15 mouse cellular contexts compared by ENCODE assay signal in the genomic region with DNA sequence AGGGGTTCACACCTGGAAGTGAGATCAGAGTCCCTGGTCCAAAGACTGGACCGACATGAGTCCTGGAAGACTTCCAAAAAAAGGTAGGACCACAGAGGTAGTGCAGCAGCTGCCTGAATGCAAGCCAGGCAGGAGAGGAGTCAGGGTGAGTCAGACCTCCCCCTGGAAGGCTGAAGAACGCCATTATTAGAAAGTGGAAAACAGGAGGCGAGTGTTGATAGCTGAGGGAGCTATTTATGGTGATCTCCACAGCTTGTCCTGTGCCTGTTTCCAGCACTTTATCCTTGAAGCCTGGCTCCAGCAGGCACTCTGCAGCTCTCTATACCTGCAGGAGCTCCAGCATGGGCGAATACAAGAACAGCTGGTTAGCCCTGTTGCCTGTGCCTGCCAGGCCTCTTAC. TPM values are rescaled to one million over a fixed set of nuclear protein-coding genes. Genes with fewer than 3 reads are reported as not detected.
DNase-seq lines count a peak whose midpoint lies in the region; ATAC-seq and TF ChIP-seq lines count a peak whose summit lies in the region.
"Had no signal": no experiment of that assay in that cellular context is flagged by ENCODE, and none has a peak within 500 bp of the region (broad histone marks: within the 10 kb centered on the region; RNA-seq: fewer than 3 reads in every experiment).

No protein-coding gene starts in this region.

- 61% methylated on average over 4 of the region's 4 CpGs for WGBS in liver, postnatal 0 days (ENCODE audit: insufficient replicate concordance)
- 69% methylated on average over 4 of the region's 4 CpGs for WGBS in liver, embryonic 11.5 days
- WGBS in heart, embryonic 11.5 days (ENCODE audit: insufficient replicate concordance), result 22% methylated on average over 4 of the region's 4 CpGs
- 31% methylated on average over 4 of the region's 4 CpGs for WGBS in olfactory bulb, adult 2 months

- H3K27ac ChIP-seq in liver, postnatal 0 days (ENCODE audit: low read depth), result 0 out of 2 replicates have a peak overlapping the region, but pooled peaks have one; percentile 11
- no peak overlapping the region for H3K27ac ChIP-seq in liver, embryonic 11.5 days (ENCODE audit: low read depth, low read length)
- peak overlapping the region; percentile 85 for H3K27ac ChIP-seq in heart, embryonic 11.5 days (ENCODE audit: low read depth, low read length)
- peak overlapping the region; percentile 89 for H3K27ac ChIP-seq in olfactory bulb, adult 2 months (ENCODE audit: insufficient read depth, low read depth, low read length)
- H3K27ac ChIP-seq: limb, embryonic 10.5 days; liver, embryonic 15.5 days; midbrain, embryonic 15.5 days; neural tube, embryonic 13.5 days had no signal

- peak; percentile 39; the same call in 1 of the 2 replicates for ATAC-seq in frontal cortex, adult (ENCODE audit: low TSS enrichment)
- ATAC-seq in liver, postnatal 0 days, result no peak
- ATAC-seq in liver, embryonic 11.5 days (replicated peaks; ENCODE audit: low FRiP score), result no peak
- no peak; the same call in 1 of the 2 replicates for ATAC-seq in heart, embryonic 11.5 days (replicated peaks; ENCODE audit: insufficient number of reproducible peaks, low FRiP score, low TSS enrichment)
- ATAC-seq: midbrain, embryonic 15.5 days had no signal

- no peak overlapping the region for H3K9ac ChIP-seq in liver, postnatal 0 days (replicated peaks)
- H3K9ac ChIP-seq in liver, embryonic 11.5 days (ENCODE audit: low read depth, low read length), result no peak overlapping the region
- H3K9ac ChIP-seq in heart, embryonic 11.5 days (ENCODE audit: low read depth, low read length), result peak overlapping the region; percentile 50
- H3K9ac ChIP-seq: liver, embryonic 15.5 days; midbrain, embryonic 15.5 days; neural tube, embryonic 13.5 days had no signal

- no peaks in the 10 kb centered on the region for H3K9me3 ChIP-seq in liver, postnatal 0 days (ENCODE audit: low read length)
- H3K9me3 ChIP-seq in liver, embryonic 11.5 days (ENCODE audit: control insufficient read depth, low read length), result no peaks in the 10 kb centered on the region
- H3K9me3 ChIP-seq in heart, embryonic 11.5 days (replicated peaks; ENCODE audit: control insufficient read depth, low read length), result no peaks in the 10 kb centered on the region
- H3K9me3 ChIP-seq: G1E; limb, embryonic 10.5 days; liver, embryonic 15.5 days; midbrain, embryonic 15.5 days; neural tube, embryonic 13.5 days had no signal

- TF ChIP-seq EP300 in liver, postnatal 0 days (IDR thresholded peaks at IDR 0.05; ENCODE audit: low read depth), result no peak

- no peak for TF ChIP-seq CTCF in liver, postnatal 0 days (IDR thresholded peaks at IDR 0.05; ENCODE audit: low read depth)
- no peak for TF ChIP-seq CTCF in olfactory bulb, adult 2 months (IDR thresholded peaks at IDR 0.05; ENCODE audit: insufficient read depth, low read depth, low read length)

- no peak overlapping the region for H3K4me3 ChIP-seq in liver, postnatal 0 days (ENCODE audit: low read depth, low read length)
- H3K4me3 ChIP-seq in liver, embryonic 11.5 days (ENCODE audit: low read depth, low read length), result no peak overlapping the region
- no peak overlapping the region for H3K4me3 ChIP-seq in heart, embryonic 11.5 days (ENCODE audit: low read depth, low read length)
- H3K4me3 ChIP-seq in olfactory bulb, adult 2 months (ENCODE audit: insufficient read depth, low read depth, low read length), result no peak overlapping the region
- H3K4me3 ChIP-seq: limb, embryonic 10.5 days; liver, embryonic 15.5 days; midbrain, embryonic 15.5 days; neural tube, embryonic 13.5 days had no signal

- no peaks in the 10 kb centered on the region for H3K36me3 ChIP-seq in liver, postnatal 0 days (replicated peaks; ENCODE audit: insufficient read depth, low read length)
- H3K36me3 ChIP-seq in liver, embryonic 11.5 days (ENCODE audit: control insufficient read depth, insufficient read depth, low read length), result no peaks in the 10 kb centered on the region
- H3K36me3 ChIP-seq in heart, embryonic 11.5 days (ENCODE audit: control insufficient read depth, insufficient read depth, low read length), result no peaks in the 10 kb centered on the region
- H3K36me3 ChIP-seq: G1E; limb, embryonic 10.5 days; liver, embryonic 15.5 days; midbrain, embryonic 15.5 days; neural tube, embryonic 13.5 days had no signal

- no peak overlapping the region for H3K4me2 ChIP-seq in liver, postnatal 0 days (ENCODE audit: low read depth, low read length)
- H3K4me2 ChIP-seq in liver, embryonic 11.5 days, result no peak overlapping the region
- H3K4me2 ChIP-seq in heart, embryonic 11.5 days, result peak overlapping the region; percentile 17; the same call in 1 of the 2 replicates
- H3K4me2 ChIP-seq: liver, embryonic 15.5 days; midbrain, embryonic 15.5 days; neural tube, embryonic 13.5 days had no signal

- no peaks in the 10 kb centered on the region for H3K27me3 ChIP-seq in liver, postnatal 0 days (ENCODE audit: insufficient read depth, low read length)
- no peaks in the 10 kb centered on the region for H3K27me3 ChIP-seq in liver, embryonic 11.5 days (replicated peaks; ENCODE audit: control insufficient read depth, insufficient read depth, low read length)
- no peaks in the 10 kb centered on the region for H3K27me3 ChIP-seq in heart, embryonic 11.5 days (ENCODE audit: control insufficient read depth, insufficient read depth, low read length)
- H3K27me3 ChIP-seq: liver, embryonic 15.5 days; midbrain, embryonic 15.5 days; neural tube, embryonic 13.5 days had no signal

- no peak for TF ChIP-seq POLR2A in olfactory bulb, adult 2 months (IDR thresholded peaks at IDR 0.05; ENCODE audit: insufficient read depth, low read depth, low read length)

- H3K4me1 ChIP-seq in liver, postnatal 0 days (ENCODE audit: insufficient read depth), result peaks cover 46% of the 10 kb centered on the region
- peaks cover 12% of the 10 kb centered on the region for H3K4me1 ChIP-seq in liver, embryonic 11.5 days (replicated peaks; ENCODE audit: control insufficient read depth, insufficient read depth, low read length)
- H3K4me1 ChIP-seq in heart, embryonic 11.5 days (ENCODE audit: control insufficient read depth, insufficient read depth, low read length), result peaks cover 21% of the 10 kb centered on the region
- H3K4me1 ChIP-seq in olfactory bulb, adult 2 months (ENCODE audit: control insufficient read depth, insufficient read depth, low read length), result peaks cover 15% of the 10 kb centered on the region

- DNase-seq in frontal cortex, postnatal 25 days (ENCODE audit: low spot score in 2 of 2), result no peak
- no peak for DNase-seq in liver, postnatal 0 days
- DNase-seq in liver, embryonic 11.5 days (ENCODE audit: low spot score), result no peak
- DNase-seq in c-Kit-positive CD71-positive TER-119-positive erythroid progenitor cells, embryonic 14.5 days (ENCODE audit: low spot score), result no peak
- no peak for DNase-seq in neural tube, embryonic 10.5 days (ENCODE audit: extremely low spot score, low spot score)
- DNase-seq: cerebellum, postnatal 25 days; lung, postnatal 4 days had no signal

RNA-seq across cellular contexts. Expression of a gene that starts 4.0 kb away (rescaled TPM):
- 183 and 184 TPM in 2 replicates for polyA plus RNA-seq in liver, postnatal 0 days (2015; fragmentation: Nextera tagmentation; extraction: Ambion mirVana)
- polyA plus RNA-seq in liver, embryonic 11.5 days (2014; fragmentation: Nextera tagmentation; extraction: Ambion mirVana), result 259 and 268 TPM in 2 replicates
- polyA plus RNA-seq in heart, embryonic 11.5 days (2014; fragmentation: Nextera tagmentation; extraction: Ambion mirVana), result 1,200 and 1,395 TPM in 2 replicates
- polyA plus RNA-seq in olfactory bulb, adult 2 months (2012; ENCODE audit: insufficient read depth, insufficient read length, low replicate concordance, missing spikeins), result not detected in 2 replicates
